Mouse (Mus musculus) yolk sac, embryonic 10.5 days (tissue): ENCODE results near the gene Csad.

Experiments
- DNase-seq: peaks from one replicate; pipeline ENCODE4 v3.0.0-alpha.2; 2017; ENCODE audit warnings: low spot score

Gene Csad

DNA sequence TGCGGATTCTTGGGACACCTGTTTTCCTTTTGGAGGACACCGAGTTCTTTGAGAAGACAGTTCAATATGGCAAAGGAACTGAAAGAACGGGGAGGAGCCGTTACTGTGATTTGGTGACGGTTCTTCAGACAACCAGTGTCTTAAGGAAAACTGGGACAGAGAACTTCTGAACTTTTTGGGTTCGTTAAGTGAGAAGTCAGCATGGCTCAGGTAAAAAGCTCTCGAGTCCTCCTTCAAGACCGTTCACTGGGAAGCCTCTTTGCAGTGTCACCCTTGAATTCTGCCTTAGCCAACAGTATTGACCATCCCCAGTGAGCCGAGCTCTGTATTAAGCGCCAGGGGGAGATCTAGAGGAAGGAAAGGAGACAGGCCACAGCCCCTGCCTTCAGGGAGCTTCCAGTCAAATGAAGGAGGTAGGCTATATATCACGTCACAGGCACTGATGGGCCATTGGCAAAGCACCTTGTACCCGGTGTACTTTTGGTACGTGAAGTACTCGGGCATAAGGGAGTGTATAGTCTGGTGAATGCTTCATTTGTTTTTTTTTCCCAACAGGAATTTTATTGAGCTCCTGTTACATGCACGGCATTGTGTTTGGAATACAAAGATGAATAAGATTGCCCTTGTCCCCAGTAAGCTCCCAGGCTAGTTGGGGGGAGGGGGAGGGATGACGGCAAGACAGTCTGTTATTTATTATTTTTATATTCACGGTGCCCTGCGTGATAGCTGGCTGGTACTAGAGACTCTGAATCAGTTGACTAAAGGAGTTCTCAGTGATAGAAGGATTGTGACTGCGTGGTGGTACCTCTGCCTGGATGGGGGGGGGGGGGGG, at the start of gene Csad:
Gene Csad, minus strand, starts transcription at position 51 of the 832 bp plus-strand sequence.
- no peak for DNase-seq

DNA sequence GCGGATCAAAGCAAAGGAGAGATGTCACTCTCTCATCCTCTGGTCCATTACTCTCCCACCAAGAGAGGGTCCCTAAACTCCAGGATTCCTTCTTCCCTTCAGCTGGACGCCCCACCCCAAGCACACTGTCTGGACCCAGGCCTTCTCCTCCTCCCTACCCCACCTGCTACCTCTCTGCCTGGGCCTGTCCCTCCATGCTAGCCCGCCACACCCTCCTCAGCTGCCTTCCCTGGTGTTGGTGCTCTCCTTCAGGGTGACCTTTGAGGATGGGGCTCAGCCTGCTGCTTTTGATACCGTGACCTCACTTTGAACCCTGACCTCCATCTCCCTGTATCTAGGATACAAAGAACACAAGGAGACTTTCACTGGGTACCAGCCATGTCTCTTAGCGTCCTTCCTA, 46.0 kb upstream of the Csad start:
- DNase-seq, result no peak

DNA sequence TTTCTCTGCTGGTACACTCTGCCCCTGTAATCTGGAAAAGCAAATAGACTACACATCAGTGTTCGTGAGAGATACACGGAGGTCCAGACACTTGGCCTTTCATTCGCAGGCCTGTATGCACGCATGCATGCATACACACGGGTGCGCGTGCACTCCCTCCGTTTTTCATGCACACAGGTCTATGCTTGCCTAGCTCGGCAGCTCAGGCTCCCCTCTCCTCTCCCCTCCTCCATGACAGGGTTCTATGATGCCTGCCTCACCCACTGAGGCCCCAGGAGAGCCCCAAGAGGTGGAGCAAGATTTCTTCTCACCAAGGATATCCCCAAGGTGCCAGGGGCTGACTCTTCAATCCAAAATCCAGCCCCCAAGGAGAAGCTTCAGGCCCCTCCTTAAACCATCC, 45.4 kb upstream of the Csad start:
- no peak for DNase-seq

DNA sequence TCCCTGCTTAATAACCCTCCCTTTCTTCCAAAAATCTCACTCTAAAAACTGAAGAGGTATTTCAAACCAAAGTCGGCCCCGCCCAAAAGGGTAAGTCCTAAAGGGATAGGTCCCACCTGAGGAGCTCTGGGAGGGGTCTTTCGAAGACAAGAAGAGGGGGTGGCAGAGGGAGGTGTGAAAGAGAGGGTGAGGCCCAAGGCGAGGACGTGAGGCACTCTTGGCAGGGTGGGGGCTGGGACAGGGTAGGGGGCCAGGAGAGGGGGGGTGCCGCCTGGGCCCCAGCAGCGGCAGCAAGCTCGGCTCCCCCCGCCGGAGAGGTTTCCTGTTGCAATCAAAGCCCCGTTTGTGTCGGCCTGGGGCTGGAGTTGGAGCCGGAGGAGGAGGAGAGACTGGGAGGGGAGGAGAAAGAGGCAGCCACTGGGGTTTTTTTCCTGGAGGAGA, 44.7 kb upstream of the Csad start:
- DNase-seq, result no peak

DNA sequence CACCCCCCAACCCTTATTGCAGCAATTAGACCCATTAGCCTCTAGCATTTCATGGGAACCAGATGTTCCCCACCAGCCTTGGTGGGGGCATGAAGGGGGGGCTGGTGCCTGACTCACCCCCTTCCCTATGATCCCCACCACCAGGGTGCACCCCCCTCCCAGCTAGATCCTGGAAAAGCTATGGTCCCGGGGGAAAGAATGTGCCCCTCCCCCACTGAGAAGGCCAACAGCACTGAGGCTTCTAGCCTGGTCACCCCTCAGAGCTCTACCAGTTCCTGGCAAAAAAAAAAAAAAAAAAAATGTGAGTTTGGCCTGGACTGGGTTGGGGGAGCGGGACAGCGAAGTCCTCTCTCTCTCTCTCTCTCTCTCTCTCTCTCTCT, 44.3 kb upstream of the Csad start:
- no peak for DNase-seq

DNA sequence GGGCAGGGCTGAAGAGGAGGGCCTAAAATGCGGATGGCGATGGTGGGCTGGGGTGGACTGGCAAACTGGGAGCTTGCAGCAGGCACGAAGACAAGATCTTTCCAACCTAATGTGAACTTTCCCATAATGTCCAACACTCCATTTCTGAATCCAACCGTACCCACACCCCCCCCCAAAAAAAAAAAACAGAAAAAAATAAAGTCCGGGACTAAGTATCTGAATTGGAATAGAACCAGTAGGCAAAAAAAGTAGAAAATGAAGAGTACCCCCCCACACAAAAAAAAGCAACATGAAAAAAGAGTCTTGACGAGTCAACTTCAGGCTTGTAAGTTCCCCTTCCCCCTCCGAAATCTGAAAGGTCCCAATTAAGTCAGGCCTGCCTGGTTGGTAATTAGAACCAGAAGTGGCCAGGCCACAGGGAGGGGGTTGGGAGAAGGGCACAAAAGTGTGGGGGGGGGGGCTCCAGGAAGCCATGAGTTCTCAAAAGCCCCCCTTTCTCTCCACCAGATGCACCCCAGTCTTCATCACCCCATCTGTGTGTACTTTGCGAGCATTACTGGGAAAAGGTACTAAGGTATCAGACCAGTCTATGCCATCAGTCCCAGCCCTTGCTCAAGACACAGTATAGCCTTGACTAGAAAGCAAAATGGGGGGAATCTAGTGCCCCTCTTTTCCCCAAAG, 43.7 kb upstream of the Csad start:
- DNase-seq, result no peak

DNA sequence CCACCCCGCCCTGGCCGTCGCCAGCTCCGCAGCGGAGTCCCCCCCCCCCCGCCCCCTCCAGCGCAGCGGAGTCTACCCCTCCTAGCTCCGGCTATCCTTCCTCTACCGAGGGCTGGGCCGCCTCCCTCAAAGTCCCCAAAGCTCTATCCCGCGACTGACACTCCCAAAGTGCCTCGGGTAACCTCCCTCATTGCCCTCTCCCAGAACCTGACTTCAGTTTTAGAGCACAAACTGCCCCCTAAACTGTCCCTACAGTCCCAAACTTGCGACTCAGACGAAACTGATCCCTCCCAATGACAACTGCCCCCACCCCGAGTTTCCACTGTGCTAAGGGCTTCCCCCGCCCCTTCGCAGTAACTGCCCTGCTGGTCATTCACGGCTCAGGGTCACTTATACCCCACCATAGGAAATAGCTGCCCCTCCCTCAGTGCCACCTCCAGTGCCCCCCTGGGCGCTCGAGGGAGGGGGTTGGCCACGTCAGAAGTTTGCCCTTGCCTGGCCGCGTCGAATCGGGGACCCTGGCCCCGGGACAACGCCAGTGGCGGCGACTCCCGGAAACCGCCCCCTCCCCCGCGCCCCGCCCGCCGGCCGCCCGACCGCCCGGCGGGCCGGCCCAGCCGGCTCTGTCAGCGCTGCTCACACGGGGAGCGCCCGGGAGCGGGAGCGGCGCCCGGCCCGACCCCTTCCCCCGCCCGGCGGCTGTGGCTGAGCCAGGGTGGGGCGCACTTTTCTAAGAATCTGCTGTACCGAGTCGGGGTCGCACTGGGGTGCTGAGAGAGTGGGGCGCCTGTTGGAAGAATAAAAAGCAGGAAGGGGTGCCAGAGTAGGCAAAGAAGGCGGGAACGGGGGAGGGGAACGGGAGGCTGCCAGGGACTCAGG, 43.0 kb upstream of the Csad start:
- DNase-seq, result peak; percentile 84

DNA sequence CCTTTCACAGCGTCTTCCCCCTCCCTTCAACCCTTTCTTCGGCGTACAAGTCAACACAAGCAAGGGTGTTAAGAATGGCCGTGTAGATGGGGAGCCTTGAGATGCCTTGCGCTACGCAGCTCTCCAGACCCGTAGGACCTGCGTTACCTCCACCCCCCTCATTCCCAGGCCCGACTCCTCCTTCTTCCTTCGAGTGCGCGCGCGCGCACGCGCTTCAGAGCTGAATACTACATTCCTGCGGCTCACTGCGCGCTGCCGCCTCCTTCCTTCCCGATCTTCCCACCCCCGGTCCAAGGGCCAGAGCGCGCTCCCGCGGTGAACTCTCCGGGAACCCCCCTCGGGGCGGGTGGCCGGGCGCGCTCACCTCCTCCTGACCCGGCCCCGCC, 42.3 kb upstream of the Csad start:
- DNase-seq, result peak; percentile 96

DNA sequence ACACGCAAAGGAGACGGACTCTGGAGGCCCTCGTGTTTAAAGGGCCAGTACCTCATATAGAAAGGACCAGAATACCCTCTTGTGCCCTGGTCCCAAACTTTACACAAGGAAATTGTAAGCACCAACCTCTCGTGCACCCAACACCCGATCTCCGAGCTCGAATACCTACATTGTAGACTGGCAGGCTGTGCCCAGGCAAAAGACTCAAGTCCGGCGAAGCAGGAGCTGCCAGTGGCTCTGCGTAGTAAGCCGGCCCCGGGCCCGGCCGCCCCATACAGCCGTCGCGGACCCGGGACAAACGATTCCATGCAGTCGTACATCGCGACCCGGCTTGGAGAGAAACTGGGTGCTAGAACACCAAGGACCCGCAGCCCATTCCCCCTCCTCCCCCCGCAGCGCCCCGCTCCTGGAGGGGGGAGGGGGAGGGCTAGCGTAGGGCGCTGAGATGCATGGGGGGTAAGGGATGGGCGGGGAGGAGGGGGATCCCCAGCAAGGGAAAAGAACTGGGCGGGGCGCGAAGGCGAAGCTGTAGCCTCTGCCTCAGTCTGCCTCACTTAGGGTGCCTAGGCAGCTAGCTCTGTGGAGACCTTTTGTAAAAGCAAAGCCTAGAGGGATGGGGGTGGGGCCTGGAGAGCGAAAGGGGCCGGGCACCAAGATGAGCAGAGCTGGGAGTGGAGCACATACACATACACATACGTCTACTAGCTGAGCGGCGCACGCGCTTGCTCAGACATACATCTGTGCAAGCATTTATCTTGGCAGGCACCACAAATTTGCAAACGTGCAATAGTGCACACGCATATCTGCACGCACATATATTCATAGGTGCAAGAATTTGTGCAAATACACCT, 41.6 kb upstream of the Csad start:
- peak; percentile 82 for DNase-seq

DNA sequence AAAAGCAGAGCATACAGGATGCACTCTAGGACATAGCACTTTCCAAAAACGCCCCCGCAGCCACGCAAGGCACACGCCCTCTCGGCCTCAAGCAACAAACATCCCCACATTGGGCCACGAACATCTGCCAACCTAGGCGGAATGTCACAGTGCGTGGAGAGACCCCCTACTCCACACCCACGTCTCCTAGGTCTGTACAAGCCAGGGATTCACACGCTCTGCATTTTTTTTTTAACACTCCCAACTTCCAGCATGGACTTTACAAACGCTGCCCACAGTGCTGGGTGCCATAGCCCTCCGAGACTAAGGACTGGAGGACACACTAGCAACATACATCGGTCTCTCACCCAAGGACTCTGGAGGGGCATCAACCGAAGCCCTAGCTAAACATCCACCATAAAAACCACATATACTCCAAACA, 40.9 kb upstream of the Csad start:
- DNase-seq, result no peak

DNA sequence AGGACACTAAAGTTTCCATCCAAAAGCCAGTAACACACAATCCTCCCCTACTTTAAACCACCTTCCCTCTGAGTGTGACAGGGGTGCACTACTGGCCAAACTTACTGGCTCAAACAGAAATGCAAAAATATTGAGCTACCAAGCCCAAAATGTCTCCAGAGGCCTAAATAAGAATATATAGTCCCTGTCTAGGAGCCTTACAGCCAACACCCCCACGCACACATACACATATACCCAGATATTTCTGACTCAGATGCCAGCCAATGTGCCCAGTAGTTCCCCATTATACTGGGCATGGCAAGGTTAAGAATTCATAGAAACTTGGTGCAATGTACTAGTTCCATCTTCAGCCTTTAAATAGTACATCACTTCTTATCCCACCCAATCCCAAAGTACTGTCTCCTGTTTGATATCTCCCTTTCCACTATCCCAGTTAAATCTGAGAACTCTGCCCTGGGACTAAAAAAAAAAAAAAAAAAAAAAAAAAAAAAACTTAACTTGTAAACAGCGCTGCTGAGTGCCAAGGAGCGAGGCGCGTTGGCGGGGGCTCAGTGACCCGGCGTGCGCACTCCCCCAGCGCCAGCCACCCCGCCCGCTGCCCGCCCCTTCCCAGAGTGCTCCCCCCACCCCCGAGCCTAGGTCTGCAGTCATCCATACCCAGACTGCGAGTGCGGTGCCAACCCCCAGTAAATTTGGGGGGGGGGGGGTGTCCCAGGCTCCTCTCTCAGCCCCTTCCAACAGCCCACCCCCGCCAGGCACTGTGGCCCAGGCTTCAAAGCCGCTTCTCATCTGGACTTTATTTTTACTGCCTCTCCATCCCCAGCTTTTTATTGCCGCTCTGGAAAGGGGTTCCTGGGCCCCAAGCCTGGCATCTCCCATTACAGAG, 40.0 kb upstream of the Csad start:
- DNase-seq, result no peak

DNA sequence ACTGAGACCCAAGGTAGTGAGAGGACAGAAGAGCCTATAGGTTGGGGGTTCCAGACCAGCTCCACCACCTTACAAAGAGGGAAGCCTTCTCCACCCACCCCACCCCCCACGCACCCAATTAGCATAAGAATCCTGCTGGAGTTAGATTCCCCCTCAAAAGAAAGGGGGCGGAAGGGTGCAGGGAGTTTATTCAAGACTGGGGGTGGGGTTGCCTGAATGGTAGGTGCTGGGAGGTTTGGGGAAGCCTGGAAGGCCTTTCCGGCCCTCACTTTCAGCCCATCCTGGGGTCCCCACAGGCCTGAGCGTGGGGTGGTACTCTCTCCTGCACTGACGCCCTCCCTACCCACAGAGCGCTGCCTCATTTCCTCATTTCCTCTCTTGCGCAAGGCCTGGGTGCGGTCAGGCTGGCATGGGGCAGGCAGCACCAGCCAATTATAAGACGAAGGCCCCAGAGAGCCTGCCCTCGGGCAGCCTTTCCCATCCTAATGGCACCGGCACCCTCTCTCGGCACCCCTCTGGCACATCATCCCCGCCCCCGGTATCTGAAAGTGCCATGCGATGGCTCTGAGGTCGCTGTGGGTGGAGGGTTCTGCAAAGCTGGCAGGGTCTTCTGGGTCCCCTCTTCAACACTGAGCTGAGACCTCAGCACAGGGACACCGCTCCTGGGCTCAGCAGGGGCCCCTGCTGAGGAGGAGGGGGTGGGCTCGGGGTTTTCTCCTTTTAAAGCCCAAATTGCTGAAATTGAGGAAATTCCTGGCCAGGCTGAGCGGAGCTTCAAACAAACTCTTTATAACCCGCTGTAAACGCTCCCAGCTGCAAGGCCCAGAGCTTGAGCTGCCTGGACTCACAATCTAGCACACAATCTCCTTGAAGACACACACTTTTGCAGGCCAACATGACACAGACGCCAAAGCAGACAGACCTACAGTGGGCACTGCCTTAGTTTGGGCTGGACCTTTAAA, 39.0 kb upstream of the Csad start:
- no peak for DNase-seq

DNA sequence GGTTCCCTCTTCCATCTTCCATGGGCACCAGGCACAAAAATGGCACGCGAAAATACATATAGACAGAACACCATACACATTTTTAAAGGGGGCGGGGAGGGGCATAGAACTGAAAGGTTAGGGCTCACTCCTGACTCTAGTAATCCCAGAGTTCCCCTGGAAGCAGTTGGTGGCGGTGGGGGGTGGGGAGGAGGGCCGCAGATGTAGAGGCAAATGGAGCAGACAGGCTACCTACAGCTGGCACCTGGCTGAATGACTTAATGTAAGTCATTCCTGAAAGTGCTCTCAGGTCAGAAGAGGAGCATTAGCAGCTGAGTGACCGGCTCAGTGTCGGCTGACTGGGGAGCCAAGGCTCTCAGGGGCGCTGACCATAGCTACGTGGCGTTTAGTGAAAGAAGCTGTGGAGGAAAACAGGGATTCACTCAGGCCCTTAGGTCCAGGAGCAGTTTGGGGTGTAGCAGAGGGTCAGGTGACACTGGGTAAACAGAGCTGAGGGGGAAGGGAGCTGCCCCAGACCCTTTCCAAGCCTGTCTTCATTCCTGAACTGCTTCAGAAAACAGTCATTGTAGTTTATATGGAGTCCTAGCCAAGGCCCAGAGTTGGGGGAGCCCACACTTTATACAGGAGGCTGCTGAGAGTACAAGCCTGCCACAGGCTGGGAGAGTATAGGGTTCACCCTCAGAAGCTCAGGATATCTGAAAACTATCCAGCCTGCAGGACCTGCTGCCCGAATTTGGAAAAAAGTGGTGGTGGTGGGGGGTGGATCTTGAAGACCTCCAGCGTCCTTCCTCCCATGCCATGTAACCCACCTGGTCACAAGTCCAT, 38.1 kb upstream of the Csad start:
- DNase-seq, result no peak

DNA sequence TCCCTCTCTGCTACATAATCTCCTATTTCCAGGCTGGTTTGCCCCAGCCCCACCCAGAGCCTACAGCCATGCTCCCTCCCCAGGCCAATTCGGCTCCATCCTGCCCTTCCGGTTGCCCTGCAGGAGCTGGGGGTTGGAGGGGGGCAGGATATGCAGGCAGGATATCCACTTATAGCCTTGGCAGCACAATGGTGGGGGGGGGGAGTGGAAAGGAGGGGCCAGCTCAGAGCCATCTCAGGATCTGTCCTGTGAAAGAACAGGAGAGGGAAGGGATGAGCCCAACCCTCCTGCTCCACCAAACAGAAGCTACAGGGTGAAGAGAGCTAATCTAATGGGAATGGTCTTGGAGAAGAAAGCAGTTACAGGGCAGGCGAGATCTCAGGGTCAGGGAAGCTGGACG, 36.1 kb upstream of the Csad start:
- DNase-seq, result no peak

DNA sequence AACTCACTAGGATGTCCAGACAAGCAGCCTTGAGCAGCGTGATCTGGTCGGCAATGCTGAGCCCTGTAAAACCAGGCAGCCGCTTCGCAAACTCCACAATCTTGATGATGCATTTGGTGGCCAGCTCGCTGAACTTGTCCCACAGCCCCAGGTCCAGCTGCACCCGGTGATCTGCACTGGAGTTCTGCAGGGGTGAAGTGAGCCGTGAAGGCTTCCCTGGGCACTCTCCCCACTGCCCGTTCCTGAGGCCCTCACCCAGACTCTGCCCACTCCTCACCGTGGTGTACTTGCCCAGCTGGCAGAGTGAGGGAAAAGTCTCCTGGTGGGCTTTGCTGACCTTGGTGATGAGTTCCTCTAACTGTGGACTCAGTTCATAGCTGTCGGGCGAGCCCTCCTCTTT, 35.3 kb upstream of the Csad start:
- no peak for DNase-seq

DNA sequence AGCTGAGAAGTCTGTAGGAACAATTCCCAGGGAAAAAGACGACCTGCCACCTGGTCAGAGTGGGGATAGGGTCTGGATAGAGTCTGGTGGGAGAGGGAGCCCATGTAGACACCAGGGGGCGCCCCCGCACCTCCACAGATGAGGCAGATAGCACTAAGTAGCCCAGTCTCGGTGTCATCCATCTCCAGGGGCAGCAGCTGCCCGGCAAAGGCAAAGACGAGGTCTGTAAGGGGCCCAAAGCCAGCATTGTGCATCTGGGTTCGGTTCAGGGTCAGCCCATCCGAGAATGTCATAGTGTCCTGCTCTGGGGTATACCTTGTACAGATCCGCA, 34.7 kb upstream of the Csad start:
- peak; percentile 71 for DNase-seq

DNA sequence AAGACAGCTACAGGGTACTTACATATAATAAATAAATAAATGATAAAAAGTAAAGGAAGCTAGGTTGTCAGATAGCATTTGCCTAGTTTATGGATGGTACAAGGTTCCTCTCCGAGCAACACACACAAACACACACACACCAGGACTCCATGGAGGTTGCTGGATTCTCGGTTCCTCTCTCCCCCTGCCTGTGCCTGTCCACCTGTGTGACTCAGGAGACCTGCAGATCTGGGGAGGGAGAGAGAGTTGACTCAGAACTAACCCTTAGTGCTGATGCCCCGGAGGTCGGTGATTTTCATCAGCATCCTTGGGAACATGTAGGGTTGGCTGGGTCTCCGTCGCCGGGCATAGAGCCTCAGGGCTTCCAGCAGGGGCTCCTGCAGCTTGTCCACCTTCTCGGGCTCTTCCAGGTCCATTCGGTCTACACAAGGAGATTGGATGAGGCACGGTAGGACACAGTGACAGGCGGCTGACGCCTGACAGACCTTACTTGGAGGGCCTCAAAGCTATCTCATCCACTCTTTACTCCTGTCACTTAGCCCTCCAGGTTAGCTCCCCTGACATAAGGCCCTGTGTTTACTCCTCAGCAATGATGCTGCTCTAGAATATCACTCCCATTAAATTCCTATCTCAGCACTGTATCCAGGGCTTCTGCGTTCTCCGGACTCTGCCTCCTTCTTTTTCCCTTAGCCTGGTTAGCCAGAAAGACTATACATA, 34.2 kb upstream of the Csad start:
- DNase-seq, result no peak

DNA sequence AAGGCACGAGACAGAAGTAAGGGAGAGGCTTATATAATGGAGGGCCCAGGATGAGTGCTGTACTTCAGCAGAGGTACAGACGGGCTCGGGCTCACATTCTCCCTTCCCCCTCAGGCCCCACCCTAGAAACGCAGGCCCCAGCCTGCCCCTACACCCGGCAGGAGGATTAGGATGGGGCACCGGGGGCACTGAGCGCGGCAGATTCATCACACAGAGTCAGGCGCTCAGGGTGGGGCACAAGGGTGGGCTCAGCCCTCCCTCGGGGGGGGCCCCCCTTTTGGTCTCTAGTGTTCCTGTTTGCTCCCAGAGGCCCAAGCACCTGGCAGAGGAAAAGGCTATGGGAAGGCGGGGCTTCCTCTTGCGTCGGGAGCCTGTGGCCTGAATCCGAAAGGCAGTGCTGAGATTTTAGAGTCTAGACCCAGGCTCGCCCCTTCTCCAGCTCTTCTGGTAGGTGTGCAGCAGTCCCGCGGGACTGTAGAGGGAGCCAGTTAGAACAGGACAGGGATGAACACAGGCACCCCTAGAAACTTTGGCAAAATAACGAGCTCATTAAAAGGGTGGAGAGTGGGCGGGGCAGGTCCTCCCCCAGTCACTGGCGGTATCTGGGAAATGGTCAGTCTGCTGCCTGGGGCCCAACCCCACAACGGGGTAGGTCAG, 31.0 kb upstream of the Csad start:
- DNase-seq, result no peak
